Mouse (Mus musculus): ENCODE measurements around the gene Specc1.

DNA sequence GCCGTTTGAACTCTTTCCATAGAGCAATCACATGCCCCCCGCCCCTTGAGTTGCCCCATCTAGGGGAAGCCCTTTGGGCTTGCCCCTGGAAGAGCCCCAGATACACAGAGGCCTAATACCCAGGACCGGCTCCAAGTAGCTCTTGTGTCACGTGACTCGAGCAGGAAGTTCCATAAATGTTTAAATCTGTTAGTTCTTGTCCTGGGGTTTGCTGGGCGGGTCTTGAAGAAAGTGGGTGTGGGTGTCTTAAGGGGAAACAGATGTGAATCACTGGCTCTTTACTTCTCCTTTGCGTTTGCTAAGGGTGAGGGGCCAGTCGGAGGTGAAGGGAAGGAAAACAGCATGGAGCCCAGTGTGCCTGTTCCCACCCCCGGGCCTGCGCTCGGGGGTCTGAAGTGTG is 294.5 kb downstream of the Specc1 start:
- no peak for TF ChIP-seq CTCF (IDR thresholded peaks at IDR 0.05; ENCODE audit: extremely low read depth, insufficient read depth, insufficient read length, insufficient replicate concordance)
- no peak for TF ChIP-seq POLR2A (IDR thresholded peaks at IDR 0.05; ENCODE audit: low read depth, low read length)

Measured in spleen, adult 2 months (tissue).